Mouse (Mus musculus) kidney, postnatal 14 days (tissue): ENCODE measurements around the gene Urb1.

Experiments used
- DNase-seq: peaks from one replicate; pipeline ENCODE4 v3.0.0; 2022; ENCODE audit warnings: mixed read lengths

Urb1 gene

DNA sequence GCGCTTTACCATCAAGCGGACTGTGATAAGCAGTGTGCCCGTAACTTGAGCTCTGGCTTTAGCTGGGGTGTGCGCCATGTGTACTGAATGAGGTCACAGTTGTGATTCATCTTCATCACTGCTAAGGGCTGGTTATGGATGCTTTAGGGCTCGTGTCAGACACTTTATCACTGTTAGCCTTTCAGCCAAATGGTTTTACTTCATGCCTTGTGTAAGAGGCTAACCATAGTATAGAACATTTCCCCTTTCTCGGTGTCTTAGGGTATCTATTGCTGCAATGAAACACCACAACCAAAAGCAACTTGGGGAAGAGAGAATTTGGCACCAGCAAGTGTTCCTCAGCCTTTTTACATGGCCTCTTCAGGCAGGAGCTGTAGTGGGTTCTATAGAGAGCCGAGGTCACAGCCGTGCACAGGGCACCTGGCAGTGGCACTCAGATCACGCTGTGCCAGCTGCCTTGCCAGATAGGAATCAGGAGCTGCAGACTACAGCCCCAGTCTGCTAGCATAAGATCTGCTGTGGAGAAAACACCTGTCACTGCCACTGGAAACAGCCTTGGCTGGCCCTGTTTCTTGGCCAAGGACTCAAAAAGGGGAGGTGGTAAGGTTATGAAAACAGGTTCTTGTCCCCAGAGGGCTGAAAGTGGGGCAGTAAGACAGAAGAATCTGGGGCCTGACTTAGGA, 44.9 kb downstream of the Urb1 start:
- no peak for DNase-seq

DNA sequence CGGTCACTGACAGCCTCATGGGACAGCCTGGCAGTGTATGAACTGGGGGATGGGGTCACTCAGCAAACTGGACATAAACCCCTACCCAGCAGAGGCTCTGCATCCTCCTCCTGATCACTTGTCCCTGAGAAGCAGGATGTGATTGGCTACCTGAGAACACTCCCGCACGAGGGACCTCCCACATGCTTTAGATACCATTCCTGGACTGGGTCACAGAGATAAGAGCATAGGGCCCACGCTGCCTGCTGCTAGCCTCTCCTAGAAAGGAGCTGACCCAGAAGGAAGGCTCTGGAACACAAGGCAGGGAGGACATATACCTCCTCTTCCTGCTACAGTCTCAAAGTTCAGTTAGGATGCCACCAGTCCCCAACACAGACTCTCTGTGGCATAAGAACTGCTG, 49.7 kb downstream of the Urb1 start:
- no peak for DNase-seq

- no peak for DNase-seq
Measured at GRCm38 (mm10) chr16:90759335-90759734, 50.9 kb downstream of the Urb1 start.

DNA sequence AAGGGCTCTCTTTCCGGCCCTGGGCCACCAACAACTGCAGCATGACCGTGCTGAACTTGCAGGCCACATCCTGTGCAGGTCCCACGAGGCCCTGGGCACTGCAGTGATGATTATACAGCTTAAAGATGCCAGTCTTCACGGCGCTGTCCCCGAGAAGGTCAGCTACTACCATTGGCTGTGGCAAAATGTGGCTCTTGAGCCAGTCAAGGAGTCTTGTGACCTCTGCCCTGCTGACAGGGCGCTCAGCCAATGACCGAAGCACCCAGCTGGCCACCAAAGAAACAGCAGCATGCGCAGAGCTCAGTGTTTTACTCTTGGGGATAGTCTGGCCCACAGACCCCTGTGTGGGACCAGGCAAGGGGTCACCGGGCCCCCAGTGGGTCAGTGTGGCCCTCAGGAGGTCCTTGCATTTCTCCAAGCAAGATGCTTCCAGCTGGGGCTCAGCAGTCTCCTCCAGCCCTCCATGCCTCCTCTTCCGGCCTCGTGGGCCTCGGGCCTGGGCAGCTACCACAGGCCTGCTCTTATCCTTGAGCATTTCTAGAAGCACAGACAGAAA, 56.7 kb downstream of the Urb1 start:
- peak; percentile 16 for DNase-seq

DNA sequence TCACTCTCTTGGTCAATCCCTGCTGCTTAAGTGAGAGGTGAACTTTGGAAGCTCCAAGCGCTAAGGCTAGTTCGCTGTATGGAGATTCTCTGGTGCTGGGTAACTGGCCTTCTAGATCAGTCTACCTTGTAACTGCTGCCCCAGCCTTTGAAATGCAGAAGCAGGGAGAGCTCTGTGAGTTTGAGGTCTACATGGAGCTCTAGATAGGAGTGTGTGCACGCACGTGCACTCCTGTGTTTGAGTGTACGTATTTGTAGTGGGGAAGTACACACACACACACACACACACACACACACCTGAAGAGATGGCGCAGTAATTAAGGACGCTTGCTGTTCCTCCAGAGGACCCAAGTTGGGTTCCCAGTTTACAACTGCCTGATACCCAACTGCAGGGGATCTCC, 62.0 kb downstream of the Urb1 start:
- no peak for DNase-seq

DNA sequence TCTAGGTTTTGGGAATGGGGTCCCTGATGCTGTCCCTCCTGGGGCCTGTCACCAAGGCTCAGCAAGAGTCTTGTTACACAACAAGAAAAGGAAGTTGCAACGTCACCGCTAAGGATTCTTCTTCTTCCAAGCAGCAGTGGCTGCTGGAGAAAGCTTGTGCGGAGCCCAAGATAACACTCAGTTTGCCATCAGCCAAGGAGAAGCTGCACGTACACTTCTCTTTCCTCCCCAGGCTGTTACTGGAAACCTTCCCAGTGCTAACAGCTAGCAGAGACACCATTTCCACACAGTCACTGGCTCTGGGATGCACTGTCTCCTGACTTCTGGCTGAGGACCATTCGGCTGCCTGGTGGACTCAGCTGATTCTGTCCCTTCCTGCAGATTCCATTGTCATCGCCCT, 63.1 kb downstream of the Urb1 start:
- DNase-seq = peak; percentile 9

DNA sequence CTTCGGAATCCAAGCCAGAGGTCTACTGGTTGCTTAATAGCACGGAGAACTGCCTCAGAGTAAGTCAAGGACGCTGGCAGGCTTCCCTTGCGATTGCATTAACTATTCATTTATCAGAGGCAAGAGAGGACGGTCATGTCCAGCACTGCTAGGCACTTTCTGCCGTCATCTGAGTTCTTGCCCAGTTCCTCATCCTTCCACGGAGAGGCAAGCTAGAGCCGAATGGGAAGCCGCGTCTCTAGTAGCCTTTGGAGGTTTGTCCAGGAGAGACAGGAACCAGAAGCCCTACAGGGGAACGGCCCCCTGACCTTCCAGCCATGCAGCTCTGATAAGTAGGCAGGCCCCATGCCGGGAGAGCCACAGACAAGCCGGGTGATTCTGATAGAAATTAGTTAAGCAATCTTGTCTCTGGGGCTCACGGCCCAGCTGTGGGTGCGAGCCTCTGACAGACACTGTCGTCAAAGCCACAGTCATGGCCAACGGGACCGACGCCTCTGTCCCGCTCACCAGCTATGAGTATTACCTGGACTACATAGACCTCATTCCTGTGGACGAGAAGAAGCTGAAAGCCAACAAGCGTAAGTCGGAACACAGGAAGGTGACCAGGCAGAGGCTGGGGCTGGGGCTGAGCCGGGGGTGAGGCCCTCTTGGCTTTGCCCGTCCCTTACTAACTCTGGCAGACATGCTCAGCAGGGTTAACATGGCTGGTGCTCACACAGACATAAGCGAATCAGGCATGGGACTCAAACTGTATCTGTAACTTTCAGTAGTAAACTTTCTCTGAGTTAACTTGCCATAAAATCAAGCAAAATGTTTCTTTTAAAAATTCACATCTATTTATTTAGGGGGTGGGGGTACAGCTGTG, 71.9 kb downstream of the Urb1 start, which contains the start of gene Mrap:
Gene Mrap (plus strand): TSS at position 116 of the 865 bp plus-strand sequence.
- DNase-seq = peak; percentile 9

GRCm38 (mm10) chr16:90736672-90737270, 73.4 kb downstream of the Urb1 start:
- peak; percentile 40 for DNase-seq

- DNase-seq = no peak
Measured at GRCm38 (mm10) chr16:90735611-90736010, 74.6 kb downstream of the Urb1 start.

DNA sequence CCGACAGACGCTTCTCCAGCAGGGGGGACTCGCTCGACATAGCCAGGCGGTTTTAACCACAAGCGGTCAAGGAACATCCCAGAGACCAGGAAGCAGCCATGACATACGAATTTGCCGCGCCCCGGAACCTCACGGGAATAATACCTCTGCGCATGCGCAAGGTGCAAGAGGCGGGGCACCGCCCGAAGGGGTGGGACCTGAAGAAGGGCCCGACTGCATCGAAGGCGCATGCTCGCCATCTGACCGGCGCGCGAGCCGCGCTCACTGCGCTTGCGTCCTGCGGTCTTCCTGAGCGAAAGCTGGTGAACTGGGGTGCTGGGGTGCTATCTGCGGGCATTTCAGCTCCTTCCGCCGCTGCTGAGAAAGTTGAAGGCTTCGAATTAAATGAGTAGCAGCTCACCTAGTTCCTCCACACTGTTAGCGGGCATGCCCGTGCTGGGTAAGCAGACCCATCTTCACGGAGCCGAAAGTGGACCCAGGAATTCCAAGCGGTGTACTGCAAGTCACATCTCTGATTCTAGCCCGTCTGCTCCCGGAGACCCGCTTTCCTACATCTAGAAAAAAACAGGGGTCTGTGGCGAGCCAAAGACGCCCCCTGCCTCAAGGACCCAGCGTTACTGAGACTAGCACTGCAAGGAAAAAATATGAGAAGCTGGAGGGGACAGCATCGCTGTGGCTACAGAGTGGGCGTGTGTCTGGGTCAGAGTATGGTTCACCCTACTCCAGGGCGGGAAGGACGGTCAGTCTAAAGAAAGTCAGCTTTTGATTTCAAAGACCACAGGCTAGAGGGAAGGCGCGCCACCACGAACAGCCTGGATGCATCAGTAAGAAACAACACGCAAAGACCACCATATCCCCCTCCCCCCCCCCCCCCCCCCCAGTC, 82.7 kb downstream of the Urb1 start, which contains the start of gene Mis18a:
Gene Mis18a (minus strand): TSS at position 172 of the 883 bp plus-strand sequence.
- peak; percentile 96 for DNase-seq

GRCm38 (mm10) chr16:90726600-90727227, 83.5 kb downstream of the Urb1 start:
- no peak for DNase-seq

DNA sequence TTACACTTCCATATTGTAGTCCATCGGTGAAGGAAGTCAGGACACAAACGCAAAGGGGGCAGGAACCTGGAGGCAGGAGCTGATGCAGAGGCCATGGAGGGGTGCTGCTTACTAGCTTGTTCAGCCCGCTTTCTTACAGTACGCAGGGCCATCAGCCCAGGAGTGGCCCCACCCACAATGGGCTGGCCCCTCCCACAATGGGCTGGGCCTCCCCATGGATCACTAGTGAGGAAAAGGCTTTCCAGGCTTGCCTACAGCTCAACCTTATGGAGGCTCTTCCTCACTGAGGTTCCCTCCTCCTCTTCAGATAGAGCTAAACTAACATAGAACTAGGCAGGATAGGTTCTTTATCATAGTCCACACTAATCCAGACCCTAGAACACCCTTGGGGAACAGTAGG, 86.2 kb downstream of the Urb1 start:
- DNase-seq = no peak

GRCm38 (mm10) chr16:90710313-90710712, 99.9 kb downstream of the Urb1 start:
- no peak for DNase-seq

- peak; percentile 50 for DNase-seq
Measured at GRCm38 (mm10) chr16:90709711-90710289, 100.4 kb downstream of the Urb1 start.

DNA sequence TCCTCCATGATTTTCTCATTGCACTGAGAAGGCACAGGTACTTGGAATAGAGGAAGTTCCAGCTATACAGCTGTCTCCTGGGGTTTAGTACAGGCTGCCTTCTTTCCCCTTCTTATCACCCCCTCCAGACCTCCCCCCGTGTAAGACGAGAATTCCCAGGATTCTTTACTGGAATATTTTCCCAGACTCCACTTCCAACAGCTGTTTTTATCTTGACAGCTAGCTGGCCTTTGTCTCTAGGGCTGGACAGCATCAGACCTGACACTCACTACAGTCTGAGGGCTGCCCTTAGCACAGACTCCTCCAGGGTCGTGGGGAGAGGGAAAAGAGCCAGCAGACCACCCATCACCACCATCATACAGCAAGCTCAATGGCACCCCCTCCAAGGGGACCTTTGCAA, 103.9 kb downstream of the Urb1 start:
- peak; percentile 14 for DNase-seq

DNA sequence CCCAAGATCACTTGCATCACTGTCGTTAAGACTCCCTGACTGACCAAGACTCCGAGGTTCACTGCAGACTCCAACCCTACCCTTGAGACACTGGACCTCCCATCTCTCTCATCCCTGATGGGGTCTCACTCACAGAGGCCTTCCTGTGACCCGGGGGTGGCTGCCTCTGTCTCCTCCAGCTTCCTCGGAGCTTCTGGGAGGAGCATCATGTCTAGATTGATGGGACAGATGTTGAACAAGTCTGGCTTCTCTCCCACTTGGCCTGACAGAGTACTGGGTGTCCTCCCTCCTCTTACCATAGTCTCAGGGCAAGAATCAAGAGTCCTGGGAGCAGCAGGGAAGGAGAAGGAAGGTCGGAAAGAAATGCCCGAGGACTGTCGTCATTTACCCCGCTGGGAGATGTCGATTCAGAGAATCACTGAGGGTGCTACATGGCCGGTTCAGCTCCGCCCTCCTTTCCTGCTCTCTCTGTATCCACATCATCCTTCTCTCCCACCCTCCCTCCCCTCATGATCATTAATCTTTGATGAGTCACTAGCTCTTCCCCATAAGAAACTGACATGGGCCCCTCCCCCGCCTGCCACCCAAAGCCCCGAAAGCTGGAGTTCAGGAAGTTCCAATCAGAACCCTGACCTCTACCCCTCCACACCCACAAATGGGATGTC, 105.9 kb downstream of the Urb1 start:
- DNase-seq = no peak

DNA sequence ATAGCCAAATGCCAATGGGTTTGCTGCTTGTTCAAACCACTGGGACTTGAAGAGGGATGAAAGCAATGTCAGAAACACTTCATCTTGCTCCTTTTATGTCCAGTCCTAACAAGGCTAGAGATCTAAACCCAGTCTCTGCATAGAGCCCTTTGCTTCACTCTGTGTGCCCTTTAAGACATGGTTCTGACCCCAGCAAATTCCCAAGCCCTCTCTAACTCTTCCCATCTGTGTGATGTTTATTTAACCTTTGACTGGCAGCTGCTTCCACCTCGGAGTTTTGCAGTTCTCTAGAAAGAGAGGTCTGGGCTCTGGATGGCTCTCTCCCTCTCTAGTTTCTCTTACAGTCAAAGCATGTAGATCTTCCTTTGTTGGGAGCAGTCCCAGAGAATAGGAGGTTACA, 106.6 kb downstream of the Urb1 start:
- DNase-seq = no peak

DNA sequence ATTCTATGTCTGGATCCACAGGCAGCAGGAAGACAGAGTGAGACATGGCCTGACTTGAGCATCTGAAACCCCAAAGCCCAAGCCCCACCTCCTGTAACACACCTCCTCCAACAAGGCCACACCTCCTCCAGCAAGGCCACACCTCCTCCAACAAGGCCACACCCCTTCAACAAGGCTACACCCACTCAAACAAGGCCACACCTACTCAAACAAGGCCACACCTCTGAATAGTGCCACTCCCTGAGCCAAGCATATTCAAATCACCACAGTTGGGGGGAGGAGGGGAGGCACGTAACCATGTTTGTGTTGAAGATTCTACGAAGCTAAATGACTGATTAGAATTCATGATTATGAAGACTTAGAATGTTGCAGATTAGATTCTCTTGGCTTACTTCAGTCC, 108.7 kb downstream of the Urb1 start:
- no peak for DNase-seq
